Mouse (Mus musculus): Measurements from ENCODE around the gene Terb1.

Gene Terb1

DNA sequence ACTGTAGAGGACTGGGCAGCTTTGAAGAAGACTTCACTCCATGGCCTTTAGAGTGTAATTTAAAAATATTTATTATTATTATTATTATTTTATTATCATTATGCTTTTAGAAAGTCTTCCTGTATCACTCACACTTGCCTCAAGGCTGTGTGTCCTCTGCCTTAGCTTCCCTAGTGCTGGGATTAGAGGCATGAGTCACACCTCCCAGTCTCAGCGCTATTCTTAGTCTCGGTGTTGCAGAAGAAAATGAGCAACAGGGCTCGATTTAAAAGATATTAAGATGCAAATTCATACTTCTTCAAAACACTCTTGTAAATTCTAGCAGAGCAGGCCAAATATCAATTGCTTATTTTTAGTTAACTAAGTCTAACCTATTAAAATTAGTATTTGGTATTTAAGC, 60.9 kb downstream of the Terb1 start:
- DNase-seq (ENCODE audit: low spot score), result no peak

- no peak for DNase-seq (ENCODE audit: low spot score)
These were observed 63.7 kb downstream of the Terb1 start for GRCm38 (mm10) chr8:104446016-104446415.

- DNase-seq (ENCODE audit: low spot score), result no peak
These were observed 64.5 kb downstream of the Terb1 start for GRCm38 (mm10) chr8:104445248-104445647.

- DNase-seq (ENCODE audit: low spot score), result no peak
These were observed 66.5 kb downstream of the Terb1 start for GRCm38 (mm10) chr8:104443125-104443679.

GRCm38 (mm10) chr8:104442299-104443124, 67.2 kb downstream of the Terb1 start, which contains the start of gene Dync1li2:
Gene Dync1li2, minus strand, starts transcription at chr8:104443047.
- peak; percentile 88 for DNase-seq (ENCODE audit: low spot score)

- DNase-seq (ENCODE audit: low spot score), result no peak
These were observed 68.1 kb downstream of the Terb1 start for GRCm38 (mm10) chr8:104441613-104442012.

DNA sequence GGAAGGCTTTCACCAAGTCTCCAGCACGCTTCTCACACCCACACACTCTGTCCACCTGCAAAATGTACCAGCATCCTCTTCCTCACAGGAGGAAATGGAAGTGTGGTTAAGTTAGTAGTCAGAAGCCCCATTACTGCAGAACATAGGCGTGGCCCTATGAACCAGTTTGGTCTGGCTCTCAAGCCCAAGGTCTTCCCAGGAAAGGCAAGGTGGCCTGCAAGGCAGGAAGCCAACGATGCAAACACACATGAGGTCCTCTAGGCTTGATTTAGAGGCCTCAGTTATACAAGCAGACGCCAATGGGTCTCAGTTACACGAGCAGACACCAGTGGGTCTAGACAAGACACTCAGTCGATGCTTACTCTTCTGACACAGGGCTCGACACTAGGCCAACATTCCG, 70.2 kb downstream of the Terb1 start:
- no peak for DNase-seq (ENCODE audit: low spot score)

DNA sequence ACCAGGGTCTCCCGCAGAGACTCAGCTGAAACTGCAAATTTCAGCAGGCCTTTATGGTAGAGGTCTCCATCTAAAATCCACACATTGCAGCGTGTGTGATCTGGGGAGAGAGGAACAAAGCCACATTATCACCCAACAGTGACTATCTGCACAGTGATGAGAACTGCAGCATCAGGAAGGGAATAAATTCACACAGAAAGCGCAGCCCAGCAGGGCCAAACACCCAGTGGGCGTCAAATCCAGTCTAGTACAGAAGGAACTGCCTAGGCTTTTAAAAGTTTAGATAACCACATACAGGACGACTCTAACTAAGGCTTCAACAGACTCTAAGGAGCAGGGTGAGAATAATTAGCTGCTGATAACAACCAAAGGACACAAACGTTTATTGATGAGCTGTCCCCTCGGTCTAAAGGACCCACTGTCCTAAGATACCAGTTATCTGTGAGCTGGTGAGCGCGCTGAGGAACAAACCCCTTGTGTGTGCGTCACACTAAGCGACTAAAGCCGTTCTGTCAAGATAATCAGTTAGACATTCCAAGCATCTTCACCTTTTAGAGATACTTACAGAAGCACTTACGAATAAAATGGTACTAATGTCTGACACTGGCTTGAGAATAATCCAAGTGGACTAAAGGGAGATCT, 72.1 kb downstream of the Terb1 start:
- DNase-seq (ENCODE audit: low spot score), result no peak

DNA sequence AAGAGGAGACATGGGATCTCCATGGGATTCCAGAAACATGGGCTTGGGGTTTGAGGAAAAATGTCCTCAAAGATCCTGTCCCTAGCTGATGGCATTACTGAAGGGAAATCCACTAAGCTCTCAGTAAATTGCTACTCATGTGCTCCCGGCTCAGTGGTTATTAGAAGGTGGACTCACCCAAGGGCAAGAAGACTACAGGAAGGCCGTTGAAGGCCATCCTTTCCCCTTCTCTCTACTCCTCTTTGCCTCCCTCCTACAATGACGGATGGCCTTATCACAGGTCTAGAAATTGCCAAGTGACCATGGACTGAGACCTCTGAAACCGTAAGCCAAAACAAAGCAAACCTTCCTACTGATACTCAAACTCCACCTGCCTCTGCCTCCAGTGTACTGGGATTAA, 73.1 kb downstream of the Terb1 start:
- no peak for DNase-seq (ENCODE audit: low spot score)

DNA sequence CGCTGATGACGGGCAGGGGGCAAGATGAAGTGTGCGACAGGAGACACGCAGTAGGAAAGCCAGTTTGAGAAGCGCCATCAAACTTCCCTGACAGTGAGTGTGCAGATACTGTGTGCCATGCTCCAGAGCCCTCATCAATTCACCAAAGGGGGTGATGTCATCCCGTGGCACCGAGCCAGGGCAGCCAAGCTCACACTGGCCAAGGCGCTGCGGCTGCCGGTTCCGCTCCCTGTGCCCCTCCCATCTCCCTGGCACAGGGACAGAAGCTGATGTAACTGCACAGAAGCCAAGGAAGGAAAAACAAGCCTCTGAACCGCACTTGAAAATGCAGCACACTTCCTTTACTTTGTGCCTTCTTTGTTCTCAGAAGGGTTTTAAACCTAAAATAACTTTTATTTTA, 73.7 kb downstream of the Terb1 start:
- DNase-seq (ENCODE audit: low spot score), result peak; percentile 84

DNA sequence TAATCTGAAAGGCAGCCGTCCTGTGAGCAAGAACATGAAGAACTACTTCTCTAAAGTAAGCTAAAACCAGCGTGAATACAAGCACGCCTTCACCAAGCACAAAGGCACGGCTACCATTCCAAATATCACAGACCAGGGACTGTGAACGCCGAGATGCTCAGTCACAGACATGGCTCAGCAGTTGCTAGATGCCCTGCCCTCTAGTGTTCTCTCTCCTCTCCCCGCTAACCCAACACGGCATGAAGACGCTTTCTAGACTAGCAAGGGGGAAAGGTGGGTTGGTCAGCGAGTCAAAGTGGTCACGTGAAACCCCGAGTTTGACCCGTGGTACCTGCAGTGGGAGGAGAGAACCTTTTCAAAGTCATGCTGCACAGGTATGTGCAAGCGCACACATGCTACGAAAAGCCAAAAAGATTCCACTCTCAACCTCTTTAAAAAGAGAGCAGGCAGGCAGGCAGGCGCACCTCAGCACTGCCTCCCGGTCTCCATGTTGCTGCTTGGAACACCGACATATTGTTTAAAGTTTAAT, 74.8 kb downstream of the Terb1 start:
- no peak for DNase-seq (ENCODE audit: low spot score)

DNA sequence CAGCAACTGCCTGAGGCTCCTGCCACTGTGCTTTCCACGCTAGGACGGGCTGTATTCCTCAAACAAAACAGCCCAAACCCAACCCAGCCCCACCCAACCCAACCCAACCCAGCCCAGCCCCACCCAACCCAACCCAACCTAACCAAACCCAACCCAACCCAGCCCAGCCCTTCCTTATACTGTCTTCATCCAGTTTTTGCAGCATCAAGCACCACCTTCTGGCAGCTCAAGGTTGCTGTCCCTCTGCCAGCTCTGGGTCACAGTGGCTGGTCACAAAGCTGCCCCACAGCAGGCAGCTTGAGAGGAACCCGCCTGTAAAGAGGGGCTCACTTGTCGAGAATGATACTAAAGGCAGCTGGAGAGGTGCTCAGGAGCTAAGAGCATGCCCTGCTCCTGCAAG, 75.4 kb downstream of the Terb1 start:
- DNase-seq (ENCODE audit: low spot score), result no peak

DNA sequence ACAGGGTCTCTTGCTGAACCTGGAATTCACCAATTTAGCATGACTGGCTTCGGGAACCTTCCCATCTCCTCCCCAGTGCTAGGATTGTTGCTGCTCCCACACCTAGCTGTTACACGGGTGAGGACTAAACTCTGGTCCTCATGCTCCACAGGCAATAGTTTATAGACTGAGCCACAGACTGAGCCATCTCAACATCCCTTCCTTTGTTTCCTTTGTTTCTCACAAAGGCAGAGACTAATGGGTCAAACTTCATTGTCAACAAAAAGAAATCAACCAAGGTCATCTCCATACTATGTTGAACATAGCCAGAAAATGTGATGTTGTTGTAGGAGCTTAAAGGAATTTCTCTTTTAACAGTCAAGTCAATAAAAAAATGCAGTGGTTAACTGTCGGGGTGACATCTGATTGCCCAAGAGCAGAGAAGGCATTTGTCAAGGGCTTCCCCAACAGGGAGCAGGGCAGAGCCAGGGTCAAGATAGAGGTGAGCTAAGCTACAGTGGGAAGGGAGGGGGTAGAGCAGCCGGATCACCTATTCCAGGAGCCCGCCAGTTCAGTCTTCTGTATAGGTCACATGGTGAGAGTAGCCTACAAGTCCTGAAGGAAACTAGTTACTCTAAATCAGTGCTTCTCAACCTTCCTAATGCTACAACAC, 76.4 kb downstream of the Terb1 start:
- DNase-seq (ENCODE audit: low spot score), result no peak

DNA sequence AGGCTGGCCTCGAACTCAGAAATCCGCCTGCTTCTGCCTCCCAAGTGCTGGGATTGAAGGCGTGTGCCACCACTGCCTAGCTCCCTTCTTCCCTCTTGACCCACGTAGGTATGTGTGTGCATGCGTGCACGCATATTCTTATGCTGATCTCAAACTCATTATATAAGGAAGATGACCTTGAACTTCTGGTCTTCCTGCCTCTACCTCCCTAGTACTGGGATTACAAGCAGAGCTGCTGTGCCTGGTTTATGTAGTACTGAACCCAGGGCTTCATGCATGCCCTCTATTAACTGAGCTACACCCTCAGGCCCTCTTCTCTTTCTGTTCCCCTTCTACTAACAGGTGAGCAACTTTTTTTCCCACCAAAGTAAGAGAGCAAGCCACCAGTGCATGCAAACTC, 77.1 kb downstream of the Terb1 start:
- DNase-seq (ENCODE audit: low spot score), result no peak

GRCm38 (mm10) chr8:104430230-104430629, 79.5 kb downstream of the Terb1 start:
- DNase-seq (ENCODE audit: low spot score), result no peak

DNA sequence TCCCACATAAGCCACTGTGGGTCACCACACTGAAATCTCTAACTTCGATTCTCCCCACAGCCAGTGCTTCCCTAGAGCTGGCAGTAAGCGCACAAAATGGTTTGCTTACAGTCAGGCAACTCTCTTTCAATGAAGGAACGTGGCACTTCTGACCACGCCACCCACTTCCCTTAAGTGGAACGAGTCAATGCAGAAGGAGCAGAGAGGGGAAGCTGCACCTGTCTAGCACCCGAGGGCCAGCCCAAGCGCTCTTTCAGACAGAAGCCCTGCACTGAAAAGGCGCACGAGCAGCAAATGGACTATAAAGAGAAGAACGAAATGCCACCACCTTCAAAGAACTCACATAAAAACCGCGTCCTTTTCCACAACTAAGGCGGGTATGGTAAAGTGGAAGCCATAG, 82.0 kb downstream of the Terb1 start:
- DNase-seq (ENCODE audit: low spot score), result no peak

DNA sequence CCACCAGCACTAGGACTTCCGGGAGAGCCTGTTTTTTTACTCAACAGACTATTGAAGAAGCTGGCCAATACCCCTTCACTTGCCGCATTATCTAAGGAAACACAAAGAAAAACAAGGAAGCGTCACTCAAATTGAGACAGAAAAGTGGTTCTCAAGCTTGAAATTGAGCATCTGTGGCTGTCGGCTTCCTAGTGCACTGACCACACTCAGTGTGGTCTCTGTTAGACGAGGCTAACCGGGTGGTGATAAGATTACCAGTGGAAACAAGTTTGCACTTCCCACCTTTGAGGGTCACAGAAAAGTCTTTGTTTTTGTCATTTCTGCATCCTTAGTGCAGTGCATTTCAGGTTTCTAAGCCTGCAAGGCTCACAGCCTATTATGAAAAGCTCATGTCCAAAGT, 87.4 kb downstream of the Terb1 start:
- no peak for DNase-seq (ENCODE audit: low spot score)

- no peak for DNase-seq (ENCODE audit: low spot score)
These were observed 93.7 kb downstream of the Terb1 start for GRCm38 (mm10) chr8:104416022-104416421.

DNA sequence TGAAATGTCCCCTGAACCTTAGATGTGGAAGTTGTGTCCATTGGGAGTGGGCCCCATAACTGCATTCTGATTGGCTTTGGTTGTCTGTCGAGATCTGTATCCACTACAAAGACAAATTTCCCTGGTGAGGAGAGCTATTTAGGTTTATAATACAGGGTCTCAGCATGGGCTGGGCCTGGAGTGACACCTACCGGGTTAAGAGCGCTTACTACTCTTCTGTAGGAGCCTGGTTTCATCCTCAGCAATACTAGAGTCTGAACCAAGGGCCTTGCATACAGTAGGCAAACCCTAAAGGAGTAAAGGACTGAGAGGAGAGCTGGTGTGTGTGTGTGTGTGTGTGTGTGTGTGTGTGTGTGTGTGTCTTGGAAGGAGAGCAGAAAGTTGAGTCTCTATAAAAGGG, 95.5 kb downstream of the Terb1 start:
- no peak for DNase-seq (ENCODE audit: low spot score)

DNA sequence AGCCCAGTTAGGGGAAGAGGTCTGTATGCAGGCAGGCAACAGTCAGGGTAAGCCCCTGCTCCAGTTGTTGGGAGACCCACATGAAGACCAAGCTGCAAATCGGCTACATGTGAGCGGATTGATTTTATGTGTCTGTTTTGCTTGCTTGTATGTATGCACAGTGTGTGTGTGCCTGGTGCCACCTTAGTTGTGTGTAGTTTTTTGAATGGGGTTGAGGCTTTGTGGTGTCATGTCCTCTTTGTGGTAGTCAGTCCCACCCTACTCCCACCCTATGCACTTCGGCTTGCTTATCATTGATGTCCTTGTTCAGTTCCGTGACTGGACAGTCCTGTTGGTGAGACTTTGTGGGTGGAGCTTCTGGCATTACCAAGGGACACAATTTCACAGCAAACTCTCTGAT, 95.9 kb downstream of the Terb1 start:
- DNase-seq (ENCODE audit: low spot score), result no peak

DNA sequence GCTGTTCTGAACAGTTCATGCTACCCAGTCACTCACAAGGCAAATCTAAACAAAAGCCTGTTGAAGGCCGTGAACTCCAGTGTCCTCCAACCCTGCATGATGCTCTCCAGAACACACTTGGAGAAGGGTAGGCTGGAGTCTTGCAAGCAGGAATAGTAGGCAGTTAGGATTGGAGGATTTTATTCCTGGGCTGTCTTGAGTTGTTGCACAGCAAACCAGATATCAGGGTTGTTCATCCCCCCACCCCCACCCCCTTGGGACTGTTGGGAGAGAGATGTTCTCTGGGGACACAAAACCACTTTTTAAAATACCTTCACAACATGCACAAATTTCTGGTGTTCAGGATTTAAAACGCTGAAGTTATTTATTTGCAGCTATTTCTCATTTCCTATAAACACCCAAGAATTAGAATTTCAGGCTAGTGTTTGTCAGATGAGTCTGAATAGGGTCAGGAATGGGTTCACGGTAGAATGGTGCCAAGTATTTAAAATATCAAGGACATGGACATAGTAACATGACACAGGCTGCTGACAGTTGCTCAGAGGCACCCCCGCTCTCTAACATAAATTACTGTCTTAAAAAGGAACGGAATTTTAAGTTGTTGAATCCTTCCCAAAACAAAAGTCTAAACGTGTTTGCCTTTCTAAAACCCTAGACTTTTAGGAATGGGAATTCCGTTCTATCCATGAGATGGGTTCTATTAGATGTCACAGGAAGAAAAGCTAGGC, 96.7 kb downstream of the Terb1 start:
- no peak for DNase-seq (ENCODE audit: low spot score)

- DNase-seq (ENCODE audit: low spot score), result no peak
These were observed 97.7 kb downstream of the Terb1 start for GRCm38 (mm10) chr8:104411972-104412371.
